Mouse (Mus musculus): ENCODE data around the gene Pde6c. TPM values are rescaled to one million over a fixed set of nuclear protein-coding genes. Genes with fewer than 3 reads are reported as not detected.

Gene Pde6c
- polyA plus RNA-seq (2012): not detected in 2 replicates

GRCm38 (mm10) chr19:38132481-38132880 is at the start of gene Pde6c:
Pde6c (plus strand) TSS chr19:38132781.

GRCm38 (mm10) chr19:38096858-38097758 is 35.5 kb upstream of the Pde6c start, which contains the start of gene Ffar4:
Ffar4 (plus strand) TSS chr19:38097071.

GRCm38 (mm10) chr19:38125219-38125610 is 7.4 kb upstream of the Pde6c start, which contains the start of gene Rbp4:
Rbp4 (minus strand) TSS chr19:38125281.

GRCm38 (mm10) chr19:38223905-38224684 is 91.5 kb downstream of the Pde6c start, which contains the start of gene Fra10ac1:
Fra10ac1 (minus strand) TSS chr19:38224156.

Other genes starting within 250 kb of the Pde6c start
- gene Myof, start 89.2 kb upstream of the Pde6c start, polyA plus RNA-seq (2012): 0.93 and 1.3 TPM in 2 replicates
- 2.7 and 3.4 TPM in 2 replicates for gene Cep55, start 77.8 kb upstream of the Pde6c start, polyA plus RNA-seq (2012)
- gene Ffar4, start 35.7 kb upstream of the Pde6c start, polyA plus RNA-seq (2012): 0.22 and 0.36 TPM in 2 replicates
- gene Rbp4, start 7.5 kb upstream of the Pde6c start, polyA plus RNA-seq (2012): not detected in 2 replicates
- gene Fra10ac1, start 91.4 kb downstream of the Pde6c start, polyA plus RNA-seq (2012): 12.9 and 17.9 TPM in 2 replicates
- gene Lgi1, start 131.8 kb downstream of the Pde6c start, polyA plus RNA-seq (2012): not detected in 2 replicates